Mouse (Mus musculus) forebrain, embryonic 13.5 days (tissue): ENCODE data around the gene Son. TPM values are rescaled to one million over a fixed set of nuclear protein-coding genes. Genes with fewer than 3 reads are reported as not detected.

ENCODE experiments used
- ATAC-seq: fragments of 200-750 bp; cut with Nextera tagmentation; 2 replicates; pipeline ENCODE4 v1.8.0; 2017
- H3K27ac ChIP-seq: fragments of 300-500 bp; sonication (generic); 2 replicates; pipeline ENCODE4 v1.5.1; 2015; ENCODE audit warnings: inconsistent platforms, mild to moderate bottlenecking, moderate library complexity
- H3K27me3 ChIP-seq: fragments of 300-500 bp; sonication (generic); 2 replicates; pipeline ENCODE4 v1.6.1; 2015; ENCODE audit warnings: mild to moderate bottlenecking, inconsistent platforms
- H3K36me3 ChIP-seq: fragments of 300-500 bp; sonication (generic); 2 replicates; pipeline ENCODE4 v1.6.1; 2015; ENCODE audit warnings: mild to moderate bottlenecking, inconsistent platforms; ENCODE audit not compliant: poor library complexity, severe bottlenecking
- H3K4me1 ChIP-seq: fragments of 300-500 bp; sonication (generic); 2 replicates; pipeline ENCODE4 v1.6.1; 2015; ENCODE audit warnings: inconsistent platforms
- H3K4me2 ChIP-seq: fragments of 300-500 bp; sonication (generic); 2 replicates; pipeline ENCODE4 v1.6.1; 2015; ENCODE audit warnings: inconsistent platforms, mild to moderate bottlenecking, moderate library complexity
- H3K4me3 ChIP-seq: fragments of 300-500 bp; sonication (generic); 2 replicates; pipeline ENCODE4 v1.5.1; 2015; ENCODE audit warnings: mild to moderate bottlenecking, inconsistent platforms
- H3K9ac ChIP-seq: fragments of 300-500 bp; sonication (generic); 2 replicates; pipeline ENCODE4 v1.6.1; 2015; ENCODE audit warnings: mild to moderate bottlenecking, inconsistent platforms
- H3K9me3 ChIP-seq: fragments of 300-500 bp; sonication (generic); replicated peaks from 2 replicates; pipeline ENCODE4 v1.6.1; 2016; ENCODE audit warnings: inconsistent platforms
- WGBS: fragments of 180-500 bp; shearing (Covaris S2); methylation state at CpG from one replicate; pipeline ENCODE4 v1.1.7; 2015; 5-methylcytosine and 5-hydroxymethylcytosine counted together
- polyA plus RNA-seq: library from polyadenylated mRNA; unstranded; fragments of >200 nt; fragmentation: Nextera tagmentation; extraction: Ambion mirVana; gene quantifications from 2 replicates; pipeline ENCODE4 v1.2.1, GENCODE M21; 2015

Son gene
- polyA plus RNA-seq, 1 experiment from 2014 or later: 154 TPM

- Histone ChIP-seq H3K4me3 (peak within 1 kb of the TSS; percentile 92), H3K9me3 (no peaks in the 10 kb centered on the region), H3K4me1 (peaks cover 39% of the 10 kb centered on the region), H3K36me3 (peaks cover 7% of the 10 kb centered on the region; the same call in 1 of the 2 replicates), H3K9ac (peak within 1 kb of the TSS; percentile 99), H3K4me2 (peak within 1 kb of the TSS; percentile 77), H3K27me3 (no peaks in the 10 kb centered on the region), H3K27ac (peak within 1 kb of the TSS; percentile 94)
- ATAC-seq: peak; percentile 95
- WGBS: 1% methylated on average over 46 of the region's 46 CpGs
Measured at GRCm38 (mm10) chr16:91728123-91729065, 81.1 kb downstream of the Son start, which contains the start of gene Cryzl1. Gene Cryzl1 (minus strand): TSS chr16:91728975.

Other genes with a start within 250 kb of the Son start
- 5.9 TPM in 2 replicates for gene Il10rb, start 241.3 kb upstream of the Son start, polyA plus RNA-seq
- gene Ifnar1, start 162.3 kb upstream of the Son start, polyA plus RNA-seq: 45.9 and 47.4 TPM in 2 replicates
- gene Ifngr2, start 100.4 kb upstream of the Son start, polyA plus RNA-seq: 44.9 and 63.0 TPM in 2 replicates
- gene Tmem50b, start 49.7 kb upstream of the Son start, polyA plus RNA-seq: 49.9 and 55.6 TPM in 2 replicates
- 7.4 and 7.9 TPM in 2 replicates for gene Dnajc28, start 28.5 kb upstream of the Son start, polyA plus RNA-seq
- 95.7 and 96.4 TPM in 2 replicates for gene Gart, start 554 bp upstream of the Son start, polyA plus RNA-seq
- gene Donson, start 41.3 kb downstream of the Son start, polyA plus RNA-seq: 23.6 and 24.9 TPM in 2 replicates
- 93.0 and 98.0 TPM in 2 replicates for gene Cryzl1, start 81.5 kb downstream of the Son start, polyA plus RNA-seq
- gene Itsn1, start 81.8 kb downstream of the Son start, polyA plus RNA-seq: 50.8 and 53.3 TPM in 2 replicates